Mouse (Mus musculus) liver, postnatal 0 days (tissue): ENCODE measurements at regions not wholly inside any gene's neighbourhood (a gene's known extent, or its start where the extent isn't known, plus 50 kb on each side); places are given as distances from the start of the nearest gene placed in this dataset.
A peak's percentile ranks its signal among the peaks of the same experiment; 100 is the strongest.

Experiments used
- ATAC-seq: fragments of 200-750 bp; cut with Nextera tagmentation; 2 replicates; pipeline ENCODE4 v1.8.0; 2017; ENCODE audit warnings: mild to moderate bottlenecking, moderate library complexity
- DNase-seq: peaks from one replicate; pipeline ENCODE4 v3.0.0-alpha.2; 2016
- H3K27ac ChIP-seq: fragments of 300-500 bp; sonication (generic); 2 replicates; pipeline ENCODE4 v1.5.1; 2014; ENCODE audit warnings: antibody characterized with exemption, moderate library complexity, mild to moderate bottlenecking, low read depth
- H3K27me3 ChIP-seq: fragments of 300-500 bp; sonication (generic); 2 replicates; pipeline ENCODE4 v1.6.1; 2014; ENCODE audit warnings: low read length, control low read depth, mixed read lengths; ENCODE audit not compliant: insufficient read depth
- H3K36me3 ChIP-seq: fragments of 300-500 bp; sonication (generic); replicated peaks from 2 replicates; pipeline ENCODE4 v1.6.1; 2014; ENCODE audit warnings: mild to moderate bottlenecking, control low read depth, low read length, moderate library complexity, mixed read lengths; ENCODE audit not compliant: insufficient read depth
- H3K4me1 ChIP-seq: fragments of 300-500 bp; sonication (generic); 2 replicates; pipeline ENCODE4 v1.6.1; 2014; ENCODE audit warnings: antibody characterized with exemption, mild to moderate bottlenecking, control low read depth; ENCODE audit not compliant: insufficient read depth
- H3K4me2 ChIP-seq: fragments of 300-500 bp; sonication (generic); 2 replicates; pipeline ENCODE4 v1.6.1; 2014; ENCODE audit warnings: low read depth, mild to moderate bottlenecking, low read length, moderate library complexity, mixed read lengths
- H3K4me3 ChIP-seq: fragments of 300-500 bp; sonication (generic); 2 replicates; pipeline ENCODE4 v1.5.1; 2014; ENCODE audit warnings: low read depth, low read length
- H3K9ac ChIP-seq: fragments of 300-500 bp; sonication (generic); replicated peaks from 2 replicates; pipeline ENCODE4 v1.6.1; 2014; ENCODE audit warnings: mild to moderate bottlenecking, moderate library complexity
- H3K9me3 ChIP-seq: fragments of 300-500 bp; sonication (generic); 2 replicates; pipeline ENCODE4 v1.6.1; 2016; ENCODE audit warnings: mild to moderate bottlenecking, control low read depth, low read length, mixed read lengths
- CTCF ChIP-seq: sonication (generic); IDR thresholded peaks from 2 replicates; pipeline ENCODE4 v1.5.1; 2016; ENCODE audit warnings: antibody characterized with exemption, low read depth
- EP300 ChIP-seq: IDR thresholded peaks from 2 replicates; pipeline ENCODE4 v1.6.1; 2016; ENCODE audit warnings: antibody characterized with exemption, low read depth, mild to moderate bottlenecking
- WGBS: fragments of 180-500 bp; shearing (Covaris S2); extraction: QIAGEN DNeasy Blood & Tissue Kit; methylation state at CpG from one replicate; pipeline ENCODE4 v1.1.7; 2014; ENCODE audit not compliant: insufficient replicate concordance; 5-methylcytosine and 5-hydroxymethylcytosine counted together

GRCm38 (mm10) chr9:47125517-47125916, 127.0 kb downstream of the Gm4791 start:
- Histone ChIP-seq H3K9me3 (no peaks in the 10 kb centered on the region), H3K9ac (no peak overlapping the region), H3K4me3 (no peak overlapping the region), H3K36me3 (no peaks in the 10 kb centered on the region), H3K27me3 (no peaks in the 10 kb centered on the region), H3K4me1 (no peaks in the 10 kb centered on the region), H3K27ac (no peak overlapping the region), H3K4me2 (no peak overlapping the region)
- no peak for TF ChIP-seq CTCF
- TF ChIP-seq EP300 = no peak
- ATAC-seq (no peak), DNase-seq (no peak)
- WGBS = 71% methylated on average over 3 of the region's 3 CpGs

GRCm38 (mm10) chr9:47126236-47126635, 127.7 kb downstream of the Gm4791 start:
- Histone ChIP-seq H3K9ac (no peak overlapping the region), H3K27me3 (no peaks in the 10 kb centered on the region), H3K4me1 (no peaks in the 10 kb centered on the region), H3K4me3 (no peak overlapping the region), H3K9me3 (no peaks in the 10 kb centered on the region), H3K27ac (no peak overlapping the region), H3K4me2 (no peak overlapping the region), H3K36me3 (no peaks in the 10 kb centered on the region)
- peak; percentile 65 for TF ChIP-seq CTCF
- TF ChIP-seq EP300 = no peak
- peak; percentile 20 for DNase-seq
- no peak for ATAC-seq
- 59% methylated on average over 2 of the region's 2 CpGs for WGBS

- Histone ChIP-seq H3K9me3 (no peaks in the 10 kb centered on the region), H3K4me3 (no peak overlapping the region), H3K9ac (no peak overlapping the region), H3K4me2 (no peak overlapping the region), H3K27me3 (no peaks in the 10 kb centered on the region), H3K4me1 (no peaks in the 10 kb centered on the region), H3K27ac (no peak overlapping the region), H3K36me3 (no peaks in the 10 kb centered on the region)
- no peak for DNase-seq
- TF ChIP-seq EP300 (no peak), CTCF (no peak)
- WGBS = 73% methylated on average over 11 of the region's 11 CpGs
- ATAC-seq = no peak
Measured at GRCm38 (mm10) chr9:47127756-47128424, 129.3 kb downstream of the Gm4791 start.

- Histone ChIP-seq H3K4me1 (no peaks in the 10 kb centered on the region), H3K4me2 (no peak overlapping the region)
- no peak for TF ChIP-seq EP300
- TF ChIP-seq CTCF = no peak
Measured at GRCm38 (mm10) chr9:47129101-47129500, 130.6 kb downstream of the Gm4791 start.

GRCm38 (mm10) chr9:47133454-47133853, 134.9 kb downstream of the Gm4791 start:
- no peaks in the 10 kb centered on the region for H3K9me3 ChIP-seq
- H3K36me3 ChIP-seq = no peaks in the 10 kb centered on the region
- 84% methylated on average over 5 of the region's 5 CpGs for WGBS
- no peak overlapping the region for H3K27ac ChIP-seq
- DNase-seq (no peak), ATAC-seq (no peak)
- H3K4me1 ChIP-seq = no peaks in the 10 kb centered on the region
- no peak overlapping the region for H3K4me3 ChIP-seq
- H3K27me3 ChIP-seq = no peaks in the 10 kb centered on the region
- no peak overlapping the region for H3K4me2 ChIP-seq
- TF ChIP-seq EP300 = no peak
- TF ChIP-seq CTCF = no peak
- H3K9ac ChIP-seq = no peak overlapping the region

More at GRCm38 (mm10) chr9:47129101-47129500, 130.6 kb downstream of the Gm4791 start:
- no peak overlapping the region for H3K9ac ChIP-seq
- H3K36me3 ChIP-seq = no peaks in the 10 kb centered on the region
- DNase-seq (no peak), ATAC-seq (no peak)
- H3K9me3 ChIP-seq = no peaks in the 10 kb centered on the region
- H3K4me3 ChIP-seq = no peak overlapping the region
- H3K27me3 ChIP-seq = no peaks in the 10 kb centered on the region
- no peak overlapping the region for H3K27ac ChIP-seq

GRCm38 (mm10) chr9:47133873-47134272, 135.3 kb downstream of the Gm4791 start:
- H3K9ac ChIP-seq = no peak overlapping the region
- H3K9me3 ChIP-seq = no peaks in the 10 kb centered on the region
- H3K27ac ChIP-seq = no peak overlapping the region
- H3K4me1 ChIP-seq = no peaks in the 10 kb centered on the region
- no peak for TF ChIP-seq CTCF
- ATAC-seq (no peak), DNase-seq (no peak)
- H3K36me3 ChIP-seq = no peaks in the 10 kb centered on the region
- no peak overlapping the region for H3K4me3 ChIP-seq
- 43% methylated on average over 8 of the region's 8 CpGs for WGBS
- H3K27me3 ChIP-seq = no peaks in the 10 kb centered on the region
- H3K4me2 ChIP-seq = no peak overlapping the region

GRCm38 (mm10) chr9:47134479-47134878, 135.9 kb downstream of the Gm4791 start:
- 56% methylated on average over 4 of the region's 4 CpGs for WGBS

More at GRCm38 (mm10) chr9:47134479-47134878, 135.9 kb downstream of the Gm4791 start:
- ATAC-seq (no peak), DNase-seq (no peak)
- H3K27me3 ChIP-seq = no peaks in the 10 kb centered on the region
- H3K4me2 ChIP-seq = no peak overlapping the region
- no peaks in the 10 kb centered on the region for H3K4me1 ChIP-seq
- TF ChIP-seq CTCF = no peak
- no peaks in the 10 kb centered on the region for H3K36me3 ChIP-seq
- H3K9ac ChIP-seq = no peak overlapping the region
- H3K27ac ChIP-seq = no peak overlapping the region
- H3K9me3 ChIP-seq = no peaks in the 10 kb centered on the region
- H3K4me3 ChIP-seq = no peak overlapping the region
